Mouse (Mus musculus) urinary bladder, adult 18-20 months (tissue): ENCODE data around the gene Tspan2.

ENCODE experiments used
- DNase-seq, 2 experiments: peaks; one replicate each; pipeline ENCODE4 v3.0.0; 2022; ENCODE audit warnings: low spot score in 2 of 2, mixed read lengths in 2 of 2

The Tspan2 gene

DNA sequence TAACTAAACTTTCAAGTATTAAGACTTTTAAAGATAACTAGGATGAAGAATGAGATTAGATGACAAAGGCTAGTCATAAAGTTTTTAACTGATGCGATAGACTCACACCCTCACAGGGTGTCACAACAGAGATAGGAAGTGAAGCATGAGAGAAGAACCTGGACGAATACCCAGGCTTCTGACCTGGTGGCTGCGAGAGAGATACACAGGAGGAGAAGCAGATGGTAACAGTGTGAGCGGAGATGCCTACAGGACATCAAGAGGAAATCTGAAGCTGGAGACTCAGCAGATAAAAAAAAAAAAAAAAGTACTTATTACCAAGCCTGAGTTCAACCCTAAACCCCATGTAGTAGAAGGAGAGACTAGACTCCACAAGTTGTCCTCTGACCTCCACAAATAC is 38.7 kb downstream of the Tspan2 start:
- no peak for DNase-seq

DNA sequence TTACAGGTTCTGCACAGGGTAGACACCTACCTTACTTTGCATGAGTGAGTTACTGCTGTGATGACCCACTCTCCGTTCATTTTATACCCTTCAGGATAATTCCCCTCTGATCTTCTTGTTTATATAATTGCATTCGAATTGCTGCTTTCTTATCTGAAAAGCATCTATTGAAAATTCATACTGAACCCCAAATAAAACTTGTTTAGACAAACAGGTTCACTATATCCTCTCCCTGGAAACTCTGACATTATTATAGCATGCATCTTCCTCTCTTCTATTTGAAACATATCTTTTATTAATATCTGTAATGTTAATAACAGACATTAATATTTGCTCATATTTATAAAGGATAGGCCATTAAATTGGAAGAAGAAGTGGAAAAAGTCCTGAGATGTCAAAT is 48.3 kb downstream of the Tspan2 start, which contains the start of gene Tshb:
Gene Tshb, minus strand, starts transcription at position 101 of the 400 bp plus-strand sequence.
- DNase-seq: no peak

DNA sequence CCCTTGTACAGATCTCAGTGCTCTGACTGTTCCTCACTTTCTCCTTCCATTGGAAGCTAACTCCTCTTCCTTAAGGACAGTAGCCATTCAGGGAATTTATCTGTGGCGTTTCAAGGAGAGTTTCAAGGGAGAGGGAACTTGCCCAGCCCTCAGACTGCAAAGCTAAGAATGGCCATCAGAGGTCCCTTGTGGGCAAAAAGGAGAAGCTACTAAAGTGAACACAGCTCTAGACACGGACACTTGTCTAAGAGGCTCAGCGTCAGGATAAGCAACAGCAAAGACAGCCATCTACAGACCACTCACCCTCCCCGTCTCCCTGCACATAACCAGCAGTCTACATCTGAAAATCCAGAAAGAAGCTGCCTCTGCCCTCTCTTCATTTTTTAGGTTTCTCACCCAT is 53.0 kb downstream of the Tspan2 start:
- DNase-seq: no peak

DNA sequence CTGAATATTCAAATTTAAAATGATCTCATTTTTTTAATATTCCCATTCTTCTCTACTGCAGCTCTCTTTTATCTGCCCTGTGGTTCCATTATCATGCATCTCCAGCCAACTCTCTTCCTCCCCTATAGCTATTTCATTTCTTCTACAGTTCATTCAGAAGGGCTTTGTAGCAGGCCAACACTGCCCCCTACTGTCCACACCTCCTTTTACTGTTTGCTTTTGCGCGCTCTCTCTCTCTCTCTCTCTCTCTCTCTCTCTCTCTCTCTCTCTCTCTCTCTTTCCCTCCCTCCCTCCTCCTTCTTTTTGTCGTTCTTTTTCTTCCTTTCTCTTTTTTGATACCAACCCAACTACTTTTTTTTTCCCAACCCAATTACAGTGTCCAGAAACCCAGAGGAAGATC is 69.6 kb downstream of the Tspan2 start:
- peak; percentile 47 to 60 for DNase-seq

DNA sequence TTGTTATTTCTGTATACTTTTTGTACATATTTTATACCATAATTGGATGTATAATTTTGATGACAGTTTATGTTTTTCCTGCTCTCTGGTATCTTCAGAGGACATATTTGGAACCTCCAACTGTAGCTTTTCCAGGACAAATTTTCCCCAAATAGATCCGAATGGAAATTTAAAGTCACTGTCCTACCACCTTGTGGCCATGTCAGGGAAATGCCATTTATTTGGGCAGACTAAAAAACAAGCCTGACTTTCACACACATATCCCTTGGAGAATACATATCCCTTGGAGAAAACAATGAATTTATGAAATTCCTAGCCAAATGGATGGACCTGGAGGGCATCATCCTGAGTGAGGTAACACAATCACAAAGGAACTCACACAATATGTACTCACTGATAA is 108.1 kb downstream of the Tspan2 start:
- DNase-seq: no peak

DNA sequence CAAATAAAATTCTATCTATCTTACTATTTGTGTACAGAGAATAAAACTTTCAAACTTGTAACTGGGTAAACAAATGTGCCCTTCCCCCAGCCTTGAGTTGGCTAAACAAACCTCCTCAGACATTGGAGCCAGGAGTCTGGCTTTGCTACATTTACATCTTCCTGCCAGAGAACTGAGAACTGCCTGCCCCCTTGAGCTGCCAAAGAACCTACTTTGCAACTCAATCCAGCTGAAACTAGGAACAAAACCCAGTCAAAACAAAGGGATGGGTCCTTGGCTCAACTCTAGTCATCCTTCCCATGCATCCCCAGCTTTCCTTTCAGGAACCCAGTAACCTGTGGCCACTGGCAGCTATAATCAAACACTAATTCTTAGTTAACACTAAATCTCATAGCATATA is 114.3 kb downstream of the Tspan2 start:
- DNase-seq: no peak
